Mouse (Mus musculus): ENCODE results near the gene Isyna1.

The Isyna1 gene

GRCm38 (mm10) chr8:70627041-70627440 lies 32.9 kb downstream of the Isyna1 start:
- no peak for DNase-seq (ENCODE audit: low read depth)

- no peak for DNase-seq (ENCODE audit: low read depth)
Measured at GRCm38 (mm10) chr8:70628986-70629490, 34.9 kb downstream of the Isyna1 start.

GRCm38 (mm10) chr8:70629574-70630531 lies 35.7 kb downstream of the Isyna1 start:
- DNase-seq (ENCODE audit: low read depth), result peak; percentile 73

- no peak for DNase-seq (ENCODE audit: low read depth)
Measured at GRCm38 (mm10) chr8:70630532-70631381, 36.6 kb downstream of the Isyna1 start.

GRCm38 (mm10) chr8:70631436-70631835 lies 37.3 kb downstream of the Isyna1 start:
- no peak for DNase-seq (ENCODE audit: low read depth)

GRCm38 (mm10) chr8:70632346-70632892 lies 38.2 kb downstream of the Isyna1 start, which contains the start of gene Gdf15:
Gdf15 (minus strand) TSS chr8:70632456.
- no peak for DNase-seq (ENCODE audit: low read depth)

GRCm38 (mm10) chr8:70634066-70634465 lies 39.9 kb downstream of the Isyna1 start:
- no peak for DNase-seq (ENCODE audit: low read depth)

- no peak for DNase-seq (ENCODE audit: low read depth)
Measured at GRCm38 (mm10) chr8:70635527-70635926, 41.4 kb downstream of the Isyna1 start.

GRCm38 (mm10) chr8:70636838-70637237 lies 42.7 kb downstream of the Isyna1 start:
- DNase-seq (ENCODE audit: low read depth), result no peak

GRCm38 (mm10) chr8:70638752-70639151 lies 44.6 kb downstream of the Isyna1 start:
- no peak for DNase-seq (ENCODE audit: low read depth)

- no peak for DNase-seq (ENCODE audit: low read depth)
Measured at GRCm38 (mm10) chr8:70643019-70643418, 48.8 kb downstream of the Isyna1 start.

- no peak for DNase-seq (ENCODE audit: low read depth)
Measured at GRCm38 (mm10) chr8:70644065-70644464, 49.9 kb downstream of the Isyna1 start.

GRCm38 (mm10) chr8:70645501-70646224 lies 51.5 kb downstream of the Isyna1 start:
- DNase-seq (ENCODE audit: low read depth), result no peak

- no peak for DNase-seq (ENCODE audit: low read depth)
Measured at GRCm38 (mm10) chr8:70646369-70646768, 52.2 kb downstream of the Isyna1 start.

GRCm38 (mm10) chr8:70646775-70647174 lies 52.6 kb downstream of the Isyna1 start:
- DNase-seq (ENCODE audit: low read depth), result no peak

Measured in fibroblast of lung, adult 2 months (primary cell).